Mouse (Mus musculus): Measurements from ENCODE around the gene Gabra6.

Gabra6 gene

DNA sequence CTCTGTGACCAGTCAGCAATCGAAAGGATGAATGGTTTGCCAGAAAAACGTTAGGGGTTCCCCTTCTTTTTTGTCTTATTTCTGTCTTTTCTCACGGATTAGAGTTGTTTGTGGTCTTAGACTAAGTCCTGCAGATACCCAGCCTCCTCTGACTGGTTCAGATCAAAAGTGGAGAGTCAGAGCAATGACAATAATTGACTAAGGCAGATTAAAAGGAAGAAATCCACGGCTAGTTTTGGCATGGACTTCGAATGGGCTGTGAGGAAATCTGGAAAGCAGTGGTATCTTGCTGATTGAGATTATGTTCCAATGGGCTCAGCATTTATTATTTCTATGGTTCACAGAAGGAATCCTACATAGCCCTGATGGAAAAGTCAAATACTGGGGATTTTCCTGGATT, at the start of gene Gabra6:
Gabra6 (minus strand) TSS at position 191 of the 400 bp plus-strand sequence.
- DNase-seq: no peak

- peak; percentile 13 for DNase-seq
Measured at GRCm38 (mm10) chr11:42365544-42365943, 44.7 kb upstream of the Gabra6 start.

DNA sequence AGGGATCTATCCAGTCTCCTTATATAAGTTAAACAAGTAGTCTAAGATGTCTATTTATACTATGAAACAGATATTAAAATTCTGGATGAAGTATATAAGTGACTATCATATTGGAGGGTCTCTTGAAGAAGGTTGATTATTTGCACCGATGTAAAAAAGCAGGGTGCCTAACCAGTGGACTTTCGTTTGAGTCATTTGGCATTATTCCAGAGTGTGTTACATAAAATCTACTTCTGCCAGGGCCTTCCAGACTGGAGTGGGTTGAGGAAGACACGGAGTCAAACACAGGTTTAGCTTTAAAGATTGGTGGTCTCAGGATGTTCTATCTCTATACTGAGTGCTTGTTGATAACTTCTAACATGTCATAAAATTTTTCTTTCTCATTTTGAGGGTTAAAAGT, 11.2 kb upstream of the Gabra6 start:
- no peak for DNase-seq

- DNase-seq: no peak
Measured at GRCm38 (mm10) chr11:42326262-42326661, 5.4 kb upstream of the Gabra6 start.

DNA sequence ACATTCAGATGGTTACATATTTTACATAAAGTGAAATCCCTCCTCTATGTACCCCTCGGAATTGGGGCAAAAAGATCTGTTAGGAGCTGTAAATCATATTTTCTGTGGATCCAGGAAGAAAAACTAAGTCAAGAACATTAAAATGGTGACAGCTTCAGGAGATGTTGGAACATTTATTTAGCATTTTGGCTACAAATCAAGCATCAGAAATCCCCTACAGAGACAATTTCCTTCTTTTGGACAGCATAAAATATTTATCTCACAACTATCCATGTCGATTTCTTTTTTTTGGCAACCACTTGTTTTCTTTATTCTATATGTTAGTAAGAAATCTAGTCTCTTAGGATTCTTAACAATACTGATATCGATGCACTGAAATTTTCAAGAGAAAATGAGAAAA, 688 bp upstream of the Gabra6 start:
- DNase-seq: no peak

GRCm38 (mm10) chr11:42319521-42319920, 1.4 kb downstream of the Gabra6 start:
- DNase-seq: no peak

DNA sequence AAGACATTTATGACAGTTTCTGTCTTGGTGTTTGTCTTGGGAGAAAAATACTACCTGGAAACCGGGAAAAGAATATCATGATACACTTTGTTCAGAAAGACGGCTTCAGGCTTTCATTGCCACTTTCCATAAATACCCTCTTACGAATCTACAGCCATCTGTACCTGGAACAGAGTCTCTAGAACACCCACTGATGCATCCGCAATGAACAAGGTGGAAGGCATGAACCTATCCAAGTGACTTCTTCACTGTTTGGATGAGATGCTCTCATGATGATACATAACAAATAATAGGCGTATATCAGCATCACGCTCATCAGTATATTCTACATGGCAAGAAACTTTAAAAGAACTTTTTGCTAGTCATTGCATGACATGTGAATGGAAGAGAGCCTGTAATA, 1.8 kb downstream of the Gabra6 start:
- no peak for DNase-seq

DNA sequence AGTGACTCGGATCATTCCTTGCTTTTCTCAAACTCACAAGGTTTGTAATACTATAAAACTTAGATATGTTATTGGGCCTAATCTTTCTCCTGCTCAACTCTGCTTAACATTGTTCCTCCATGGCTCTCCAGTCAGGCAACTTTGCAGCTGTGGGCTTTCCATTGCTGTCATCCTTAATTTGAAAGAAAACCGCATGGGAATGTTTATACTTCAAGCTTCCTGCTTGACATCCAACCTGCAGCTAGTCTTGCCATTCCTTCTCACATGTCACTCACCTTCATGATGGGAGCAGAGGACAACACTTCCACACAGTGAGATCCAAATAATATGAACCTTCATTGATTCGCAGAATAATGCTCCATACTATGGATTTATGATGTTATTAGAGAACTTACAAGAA, 2.9 kb downstream of the Gabra6 start:
- no peak for DNase-seq

DNA sequence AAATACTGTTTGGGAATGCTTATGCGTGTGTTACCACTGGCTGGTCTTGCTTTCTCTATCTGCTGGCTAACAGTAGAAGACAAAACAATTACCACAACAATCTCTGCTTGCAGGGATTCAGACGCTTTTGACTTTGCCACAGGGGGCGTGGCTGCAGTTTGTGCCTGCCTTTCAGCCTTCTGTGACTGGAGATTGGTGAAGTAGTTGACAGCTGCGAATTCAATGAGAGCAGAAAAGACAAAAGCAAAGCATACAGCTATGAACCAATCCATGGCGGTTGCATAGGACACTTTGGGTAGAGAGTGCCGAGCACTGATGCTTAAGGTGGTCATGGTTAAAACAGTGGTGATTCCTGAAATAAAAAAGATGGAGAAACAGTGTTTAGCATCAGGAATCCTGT, 6.0 kb downstream of the Gabra6 start:
- no peak for DNase-seq

GRCm38 (mm10) chr11:42310892-42311291, 10.0 kb downstream of the Gabra6 start:
- no peak for DNase-seq

- no peak for DNase-seq
Measured at GRCm38 (mm10) chr11:42309086-42309485, 11.8 kb downstream of the Gabra6 start.

DNA sequence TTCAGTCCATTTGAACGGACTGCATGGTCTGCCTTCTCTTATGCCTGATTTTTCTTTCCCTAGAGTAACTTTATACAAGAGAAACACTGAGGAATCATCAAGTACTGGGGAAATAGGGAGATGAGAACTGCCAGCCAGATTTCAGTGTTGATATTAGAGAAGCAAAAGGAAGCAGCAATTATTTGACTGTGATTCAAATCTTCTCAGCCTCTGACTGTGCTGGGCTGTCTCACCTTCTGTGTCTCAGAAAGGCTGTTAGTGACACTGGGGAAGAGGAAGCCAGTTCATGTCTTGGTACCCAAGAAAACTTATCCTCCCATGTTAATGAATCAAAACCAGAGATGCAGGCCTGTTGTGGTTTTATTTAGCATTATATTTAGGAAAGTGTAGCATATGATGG, 14.8 kb downstream of the Gabra6 start:
- DNase-seq: no peak

DNA sequence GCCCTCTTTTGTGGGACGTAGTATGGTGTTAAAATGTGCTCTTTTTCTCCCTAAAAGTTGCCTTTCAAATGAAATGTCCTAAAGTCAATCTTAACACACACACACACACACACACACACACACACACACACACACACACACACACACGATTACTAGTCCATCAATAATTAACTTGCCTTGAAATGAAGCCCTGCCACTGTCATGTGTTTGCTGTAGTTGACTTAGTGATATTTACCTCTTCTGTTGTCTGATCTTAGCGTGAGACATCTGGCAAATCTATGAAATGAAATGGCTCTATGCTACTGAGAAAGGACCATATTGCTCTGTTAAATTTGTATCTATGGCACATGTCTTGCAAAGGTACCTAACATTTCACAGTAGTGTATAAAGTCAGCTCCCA, 61.9 kb downstream of the Gabra6 start:
- no peak for DNase-seq

Measured in right cerebral cortex, adult 18-20 months (tissue).